Mouse (Mus musculus): ENCODE measurements around the gene Neurl1b. TPM values are rescaled to one million over a fixed set of nuclear protein-coding genes. Genes with fewer than 3 reads are reported as not detected.

Gene Neurl1b
- total and polyA plus RNA-seq, 2 experiments from 2014 or later = 2.1 to 69.7 TPM

- DNase-seq (ENCODE audit: low spot score) (no peak), ATAC-seq (ENCODE audit: low FRiP score) (no peak)
- no peaks in the 10 kb centered on the region for H3K36me3 ChIP-seq (ENCODE audit: insufficient read depth, low read length)
- 89% methylated on average over 4 of the region's 4 CpGs for WGBS
- no peaks in the 10 kb centered on the region for H3K4me1 ChIP-seq (ENCODE audit: insufficient read depth, low read length)
- no peak overlapping the region for H3K27ac ChIP-seq (ENCODE audit: low read depth, low read length)
- no peaks in the 10 kb centered on the region for H3K27me3 ChIP-seq (ENCODE audit: insufficient read depth, low read length)
- no peak overlapping the region for H3K4me3 ChIP-seq (ENCODE audit: low read depth, low read length)
- H3K4me2 ChIP-seq (ENCODE audit: low read depth, low read length, poor library complexity, severe bottlenecking) = no peak overlapping the region
- no peaks in the 10 kb centered on the region; the same call in 1 of the 2 replicates for H3K9me3 ChIP-seq (ENCODE audit: low read length)
- H3K9ac ChIP-seq (replicated peaks; ENCODE audit: low read length, poor library complexity, severe bottlenecking) = no peak overlapping the region
- TF ChIP-seq CTCF (IDR thresholded peaks at IDR 0.05) = no peak
Measured at GRCm38 (mm10) chr17:26494642-26495468, 80.2 kb downstream of the Neurl1b start.

Other genes with a start within 250 kb of the Neurl1b start
- not detected in 2 replicates for gene Pdia2, start 215.7 kb upstream of the Neurl1b start, total RNA-seq (2014; rRNA removed)
- gene Pdia2, start 215.7 kb upstream of the Neurl1b start, polyA plus RNA-seq (2015; fragmentation: Nextera tagmentation; extraction: Ambion mirVana) = 0.13 TPM in 1 of 2 replicates, not detected in the other
- gene Rgs11, start 211.9 kb upstream of the Neurl1b start, total RNA-seq (2014; rRNA removed) = 25.0 and 29.6 TPM in 2 replicates
- gene Rgs11, start 211.9 kb upstream of the Neurl1b start, polyA plus RNA-seq (2015; fragmentation: Nextera tagmentation; extraction: Ambion mirVana) = 18.0 and 18.7 TPM in 2 replicates
- 223 and 246 TPM in 2 replicates for gene Arhgdig, start 207.0 kb upstream of the Neurl1b start, total RNA-seq (2014; rRNA removed)
- gene Arhgdig, start 207.0 kb upstream of the Neurl1b start, polyA plus RNA-seq (2015; fragmentation: Nextera tagmentation; extraction: Ambion mirVana) = 342 and 387 TPM in 2 replicates
- 24.6 and 31.5 TPM in 2 replicates for gene Fam234a, start 170.6 kb upstream of the Neurl1b start, total RNA-seq (2014; rRNA removed)
- 32.4 and 33.8 TPM in 2 replicates for gene Fam234a, start 170.6 kb upstream of the Neurl1b start, polyA plus RNA-seq (2015; fragmentation: Nextera tagmentation; extraction: Ambion mirVana)
- 90.6 and 110 TPM in 2 replicates for gene Luc7l, start 161.9 kb upstream of the Neurl1b start, total RNA-seq (2014; rRNA removed)
- gene Luc7l, start 161.9 kb upstream of the Neurl1b start, polyA plus RNA-seq (2015; fragmentation: Nextera tagmentation; extraction: Ambion mirVana) = 82.3 and 95.2 TPM in 2 replicates
- 202 and 216 TPM in 2 replicates for gene Ergic1, start 146.7 kb downstream of the Neurl1b start, total RNA-seq (2014; rRNA removed)
- 99.6 and 103 TPM in 2 replicates for gene Ergic1, start 146.7 kb downstream of the Neurl1b start, polyA plus RNA-seq (2015; fragmentation: Nextera tagmentation; extraction: Ambion mirVana)
- gene Dusp1, start 147.3 kb downstream of the Neurl1b start, total RNA-seq (2014; rRNA removed) = 42.0 and 46.8 TPM in 2 replicates
- 25.5 and 26.0 TPM in 2 replicates for gene Dusp1, start 147.3 kb downstream of the Neurl1b start, polyA plus RNA-seq (2015; fragmentation: Nextera tagmentation; extraction: Ambion mirVana)
- 45.0 and 85.3 TPM in 2 replicates for gene Atp6v0e, start 248.4 kb downstream of the Neurl1b start, total RNA-seq (2014; rRNA removed)
- gene Atp6v0e, start 248.4 kb downstream of the Neurl1b start, polyA plus RNA-seq (2015; fragmentation: Nextera tagmentation; extraction: Ambion mirVana) = 80.6 and 86.8 TPM in 2 replicates

Data from midbrain, postnatal 0 days (tissue).